24 mouse cellular contexts compared by ENCODE assay signal in genomic region chr13:60519708-60520107, GRCm38 (mm10).
DNase-seq lines count a peak whose midpoint lies in the region; ATAC-seq and TF ChIP-seq lines count a peak whose summit lies in the region.
"Had no signal": no experiment of that assay in that cellular context is flagged by ENCODE, and none has a peak within 500 bp of the region (broad histone marks: within the 10 kb centered on the region; RNA-seq: fewer than 3 reads in every experiment).

No protein-coding gene starts in this region.

- H3K4me1 ChIP-seq in embryonic facial prominence, embryonic 12.5 days, result peaks cover 5% of the 10 kb centered on the region
- H3K4me1 ChIP-seq in embryonic facial prominence, embryonic 10.5 days, result peaks cover 11% of the 10 kb centered on the region
- peaks cover 6% of the 10 kb centered on the region; the same call in 1 of the 2 replicates for H3K4me1 ChIP-seq in kidney, adult 2 months (ENCODE audit: control insufficient read depth, insufficient read depth, low read length)
- H3K4me1 ChIP-seq: forebrain, embryonic 13.5 days; hindbrain, embryonic 13.5 days; intestine, embryonic 15.5 days had no signal

- no peak for TF ChIP-seq POLR2A in kidney, adult 2 months (IDR thresholded peaks at IDR 0.05; ENCODE audit: low read depth, low read length)

- no peaks in the 10 kb centered on the region for H3K27me3 ChIP-seq in embryonic facial prominence, embryonic 12.5 days
- H3K27me3 ChIP-seq in embryonic facial prominence, embryonic 10.5 days (replicated peaks; ENCODE audit: low read depth, poor library complexity, severe bottlenecking), result no peaks in the 10 kb centered on the region
- H3K27me3 ChIP-seq in kidney, adult 2 months (replicated peaks; ENCODE audit: control insufficient read depth, insufficient read depth, low read length), result no peaks in the 10 kb centered on the region
- H3K27me3 ChIP-seq: forebrain, embryonic 13.5 days; hindbrain, embryonic 13.5 days; intestine, embryonic 15.5 days had no signal

- no peaks in the 10 kb centered on the region for H3K36me3 ChIP-seq in embryonic facial prominence, embryonic 12.5 days
- H3K36me3 ChIP-seq in embryonic facial prominence, embryonic 10.5 days (replicated peaks), result no peaks in the 10 kb centered on the region
- H3K36me3 ChIP-seq in kidney, adult 2 months (ENCODE audit: control insufficient read depth, insufficient read depth, low read length), result no peaks in the 10 kb centered on the region
- H3K36me3 ChIP-seq: hindbrain, embryonic 10.5 days; hindbrain, embryonic 13.5 days; intestine, embryonic 15.5 days had no signal

- no peak overlapping the region for H3K4me2 ChIP-seq in embryonic facial prominence, embryonic 12.5 days (replicated peaks)
- H3K4me2 ChIP-seq: forebrain, embryonic 13.5 days; heart, embryonic 11.5 days; hindbrain, embryonic 13.5 days; intestine, embryonic 15.5 days had no signal

- intact Hi-C loops in heart, postnatal 36 days (cut with DNase I), result no loop called here

- TF ChIP-seq CTCF in kidney, adult 2 months (conservative IDR thresholded peaks at IDR 0.05; ENCODE audit: insufficient read depth, insufficient read length, low read depth, low read length), result no peak

- peak overlapping the region; percentile 37 for H3K27ac ChIP-seq in embryonic facial prominence, embryonic 12.5 days
- no peak overlapping the region for H3K27ac ChIP-seq in embryonic facial prominence, embryonic 10.5 days (replicated peaks)
- no peak overlapping the region for H3K27ac ChIP-seq in kidney, adult 2 months (ENCODE audit: insufficient read depth, low read depth, low read length)
- H3K27ac ChIP-seq: forebrain, embryonic 13.5 days; hindbrain, embryonic 10.5 days; hindbrain, embryonic 13.5 days; intestine, embryonic 15.5 days had no signal

- ATAC-seq in embryonic facial prominence, embryonic 12.5 days (ENCODE audit: insufficient number of reproducible peaks, insufficient read depth, low FRiP score, low TSS enrichment), result no peak
- ATAC-seq: activated CD4-positive, CD25-positive, alpha-beta regulatory T cell, adult 4 months; forebrain, embryonic 13.5 days; forebrain, embryonic 16.5 days; hindbrain, embryonic 16.5 days; intestine, embryonic 15.5 days had no signal

- no peaks in the 10 kb centered on the region for H3K9me3 ChIP-seq in embryonic facial prominence, embryonic 12.5 days
- H3K9me3 ChIP-seq in embryonic facial prominence, embryonic 10.5 days, result no peaks in the 10 kb centered on the region
- H3K9me3 ChIP-seq: forebrain, embryonic 13.5 days; hindbrain, embryonic 10.5 days; hindbrain, embryonic 13.5 days; intestine, embryonic 15.5 days had no signal

- no peak overlapping the region for H3K4me3 ChIP-seq in embryonic facial prominence, embryonic 12.5 days
- H3K4me3 ChIP-seq in embryonic facial prominence, embryonic 10.5 days, result no peak overlapping the region
- no peak overlapping the region for H3K4me3 ChIP-seq in kidney, adult 2 months (ENCODE audit: insufficient read depth, low read depth, low read length)
- H3K4me3 ChIP-seq: erythroblast, embryonic 14.5 days; forebrain, embryonic 13.5 days; hindbrain, embryonic 10.5 days; hindbrain, embryonic 13.5 days; intestine, embryonic 15.5 days had no signal

- no peak for DNase-seq in embryonic facial prominence, embryonic 10.5 days (ENCODE audit: low spot score)
- DNase-seq in heart, adult 11 months, result peak; percentile 25
- no peak for DNase-seq in heart, postnatal 36 days
- peak; percentile 36 for DNase-seq in brain, adult 2 months (ENCODE audit: low read depth, low spot score)
- no peak for DNase-seq in kidney, adult 2 months
- DNase-seq: adrenal gland, postnatal 10 days; adrenal gland, postnatal 36 days; cerebellum, adult 11 months; cerebellum, adult 2 months; cerebellum, adult 9-11 months; cerebellum, postnatal 25 days; gastrocnemius, postnatal 10 days; gastrocnemius, postnatal 36 days; kidney, adult 11 months had no signal

- 41% methylated on average over 4 of the region's 4 CpGs for WGBS in embryonic facial prominence, embryonic 12.5 days
- WGBS in embryonic facial prominence, embryonic 10.5 days, result 66% methylated on average over 4 of the region's 4 CpGs
- WGBS in kidney, adult 2 months, result 51% methylated on average over 4 of the region's 4 CpGs

- H3K9ac ChIP-seq in embryonic facial prominence, embryonic 12.5 days, result no peak overlapping the region
- H3K9ac ChIP-seq: forebrain, embryonic 13.5 days; hindbrain, embryonic 13.5 days; intestine, embryonic 15.5 days had no signal

Comparison
In these comparisons a context has a peak if more than half of its experiments do, and no peak if none do; other contexts are left out.
1. DNase-seq: peak in heart, adult 11 months (single experiment) and brain, adult 2 months (single experiment); none in embryonic facial prominence, embryonic 10.5 days (single experiment), heart, postnatal 36 days (0 of 2) and kidney, adult 2 months (single experiment).